Comparison of ENCODE assay signal across 21 mouse cellular contexts in genomic region chr10:85159989-85160619, GRCm38 (mm10). TPM values are rescaled to one million over a fixed set of nuclear protein-coding genes. Genes with fewer than 3 reads are reported as not detected.
A peak's percentile ranks its signal among the peaks of the same experiment; 100 is the strongest.
DNase-seq lines count a peak whose midpoint lies in the region; ATAC-seq and TF ChIP-seq lines count a peak whose summit lies in the region.
"Had no signal": no experiment of that assay in that cellular context is flagged by ENCODE, and none has a peak within 500 bp of the region (broad histone marks: within the 10 kb centered on the region; RNA-seq: fewer than 3 reads in every experiment).

No protein-coding gene starts in this region.

- H3K36me3 ChIP-seq in heart, adult 2 months (ENCODE audit: control insufficient read depth, insufficient read depth, low read length), result peaks cover 13% of the 10 kb centered on the region
- no peaks in the 10 kb centered on the region for H3K36me3 ChIP-seq in heart, embryonic 12.5 days
- no peaks in the 10 kb centered on the region for H3K36me3 ChIP-seq in heart, postnatal 0 days (replicated peaks; ENCODE audit: control insufficient read depth, insufficient read depth, low read length)
- no peaks in the 10 kb centered on the region for H3K36me3 ChIP-seq in heart, embryonic 10.5 days
- H3K36me3 ChIP-seq: embryonic facial prominence, embryonic 13.5 days; forebrain, embryonic 12.5 days; hindbrain, embryonic 13.5 days had no signal

- no peak overlapping the region for H3K4me2 ChIP-seq in heart, embryonic 12.5 days
- H3K4me2 ChIP-seq in heart, postnatal 0 days (ENCODE audit: low read depth, low read length), result no peak overlapping the region
- H3K4me2 ChIP-seq: embryonic facial prominence, embryonic 13.5 days; forebrain, embryonic 12.5 days; hindbrain, embryonic 13.5 days had no signal

- DNase-seq in heart, adult 2 months, result no peak
- no peak for DNase-seq in heart, postnatal 0 days (ENCODE audit: low spot score)
- DNase-seq in heart, embryonic 10.5 days (ENCODE audit: low spot score), result no peak
- DNase-seq in naive thymus-derived CD4-positive, alpha-beta T cell, adult 2 months (ENCODE audit: low read depth), result peak; percentile 28
- no peak for DNase-seq in thymus, postnatal 25 days
- no peak for DNase-seq in right cerebral cortex, postnatal 4 days
- DNase-seq: adrenal gland, adult 2 months; adrenal gland, postnatal 25 days; cerebellum, adult 18-20 months; cerebellum, adult 9-11 months; cerebellum, postnatal 36 days; gastrocnemius, postnatal 36 days; heart, adult 18-20 months; heart, postnatal 10 days had no signal

- peak overlapping the region; percentile 42 for H3K27ac ChIP-seq in heart, adult 2 months
- no peak overlapping the region for H3K27ac ChIP-seq in heart, embryonic 12.5 days (ENCODE audit: poor library complexity, severe bottlenecking)
- peak overlapping the region; percentile 53; the same call in 1 of the 2 replicates for H3K27ac ChIP-seq in heart, postnatal 0 days (ENCODE audit: low read depth)
- H3K27ac ChIP-seq in heart, embryonic 10.5 days, result no peak overlapping the region
- H3K27ac ChIP-seq: embryonic facial prominence, embryonic 13.5 days; forebrain, embryonic 12.5 days; hindbrain, embryonic 13.5 days; hindbrain, postnatal 0 days had no signal

- no peaks in the 10 kb centered on the region; the same call in 1 of the 2 replicates for H3K79me2 ChIP-seq in heart, adult 2 months (replicated peaks; ENCODE audit: control insufficient read depth, insufficient read depth, low read length)

- no peak for TF ChIP-seq EP300 in heart, adult 2 months (IDR thresholded peaks at IDR 0.05; ENCODE audit: insufficient read depth, low read depth, low read length)
- no peak for TF ChIP-seq EP300 in heart, postnatal 0 days (IDR thresholded peaks at IDR 0.05; ENCODE audit: low read depth)

- H3K9me3 ChIP-seq in heart, embryonic 12.5 days (replicated peaks), result no peaks in the 10 kb centered on the region
- no peaks in the 10 kb centered on the region for H3K9me3 ChIP-seq in heart, postnatal 0 days (replicated peaks; ENCODE audit: control insufficient read depth, low read length)
- no peaks in the 10 kb centered on the region for H3K9me3 ChIP-seq in heart, embryonic 10.5 days
- H3K9me3 ChIP-seq: embryonic facial prominence, embryonic 13.5 days; forebrain, embryonic 12.5 days; hindbrain, embryonic 13.5 days had no signal

- no peak overlapping the region for H3K9ac ChIP-seq in heart, adult 2 months (ENCODE audit: low read depth, low read length)
- no peak overlapping the region for H3K9ac ChIP-seq in heart, embryonic 12.5 days
- no peak overlapping the region for H3K9ac ChIP-seq in heart, postnatal 0 days (replicated peaks; ENCODE audit: low read depth, low read length)
- H3K9ac ChIP-seq: embryonic facial prominence, embryonic 13.5 days; forebrain, embryonic 12.5 days; hindbrain, embryonic 13.5 days had no signal

- TF ChIP-seq CTCF in heart, adult 2 months (IDR thresholded peaks at IDR 0.05), result no peak
- no peak for TF ChIP-seq CTCF in heart, postnatal 0 days (IDR thresholded peaks at IDR 0.05; ENCODE audit: low read depth)

- no peak for ATAC-seq in heart, embryonic 12.5 days (ENCODE audit: insufficient number of reproducible peaks, low FRiP score)
- ATAC-seq in heart, postnatal 0 days (ENCODE audit: insufficient read depth, low read depth), result no peak; the same call in 1 of the 2 replicates
- ATAC-seq in CD4-positive, CD25-positive, alpha-beta regulatory T cell, adult 4 months, result peak; percentile 46
- ATAC-seq: forebrain, embryonic 16.5 days; hindbrain, postnatal 0 days had no signal

- intact Hi-C loops in heart, adult 2 months (cut with DNase I), result no loop called here

- H3K27me3 ChIP-seq in heart, adult 2 months (ENCODE audit: control insufficient read depth, insufficient read depth, low read length), result no peaks in the 10 kb centered on the region
- no peaks in the 10 kb centered on the region for H3K27me3 ChIP-seq in heart, embryonic 12.5 days (replicated peaks)
- H3K27me3 ChIP-seq in heart, postnatal 0 days (ENCODE audit: control insufficient read depth, insufficient read depth, low read length), result no peaks in the 10 kb centered on the region
- no peaks in the 10 kb centered on the region for H3K27me3 ChIP-seq in heart, embryonic 10.5 days (ENCODE audit: insufficient read depth, poor library complexity, severe bottlenecking)
- H3K27me3 ChIP-seq: embryonic facial prominence, embryonic 13.5 days; forebrain, embryonic 12.5 days; hindbrain, embryonic 13.5 days had no signal

- H3K4me1 ChIP-seq in heart, adult 2 months (ENCODE audit: control insufficient read depth, insufficient read depth, low read length), result peaks cover 3% of the 10 kb centered on the region
- no peaks in the 10 kb centered on the region for H3K4me1 ChIP-seq in heart, embryonic 12.5 days (replicated peaks)
- H3K4me1 ChIP-seq in heart, postnatal 0 days (ENCODE audit: control insufficient read depth, insufficient read depth), result peaks cover 8% of the 10 kb centered on the region
- no peaks in the 10 kb centered on the region for H3K4me1 ChIP-seq in heart, embryonic 10.5 days
- H3K4me1 ChIP-seq: embryonic facial prominence, embryonic 13.5 days; forebrain, embryonic 12.5 days; hindbrain, embryonic 13.5 days had no signal

- no peak overlapping the region for H3K4me3 ChIP-seq in heart, adult 2 months
- no peak overlapping the region for H3K4me3 ChIP-seq in heart, embryonic 12.5 days
- no peak overlapping the region for H3K4me3 ChIP-seq in heart, postnatal 0 days (ENCODE audit: low read depth, low read length)
- H3K4me3 ChIP-seq in heart, embryonic 10.5 days, result no peak overlapping the region
- H3K4me3 ChIP-seq: embryonic facial prominence, embryonic 13.5 days; forebrain, embryonic 12.5 days; hindbrain, embryonic 13.5 days had no signal

- WGBS in heart, adult 2 months, result 19% methylated on average over 1 of the region's 1 CpGs
- 46% methylated on average over 1 of the region's 1 CpGs for WGBS in heart, embryonic 12.5 days
- WGBS in heart, postnatal 0 days, result 10% methylated on average over 1 of the region's 1 CpGs
- WGBS in heart, embryonic 10.5 days, result 53% methylated on average over 1 of the region's 1 CpGs

- no peak for TF ChIP-seq POLR2A in heart, adult 2 months (IDR thresholded peaks at IDR 0.05; ENCODE audit: insufficient read depth, low read depth, low read length)

RNA-seq across cellular contexts. Expression of gene Cry1, which starts 24.8 kb away (rescaled TPM):
- 10 to 100 TPM in 1 of 2 experiments, 1 to 10 TPM in 1; 8.5 to 12.9 TPM for total RNA-seq in heart, adult 2 months (2021)
- polyA plus RNA-seq in heart, adult 2 months (2012; rRNA removed), result 2.2 and 5.2 TPM in 2 replicates
- polyA plus RNA-seq in heart, embryonic 12.5 days (2016; fragmentation: Nextera tagmentation; extraction: Ambion mirVana), result 20.5 and 20.8 TPM in 2 replicates
- 9.6 and 15.6 TPM in 2 replicates for total RNA-seq in heart, postnatal 0 days (2014; rRNA removed; ENCODE audit: low replicate concordance)
- polyA plus RNA-seq in heart, postnatal 0 days (2015; fragmentation: Nextera tagmentation; extraction: Ambion mirVana), result 16.2 and 17.5 TPM in 2 replicates
- 18.6 and 21.1 TPM in 2 replicates for polyA plus RNA-seq in heart, embryonic 10.5 days (2016; fragmentation: Nextera tagmentation; extraction: Ambion mirVana)
- polyA plus RNA-seq in CD4-positive, CD25-positive, alpha-beta regulatory T cell, adult 4 months (2017; shearing (Covaris generic)), result 1 to 10 TPM; 3.4 to 6.7 TPM

RNA-seq across cellular contexts. Expression of gene Mterf2, which starts 32.3 kb away (rescaled TPM):
- 10 to 100 TPM; 18.3 to 23.3 TPM for total RNA-seq in heart, adult 2 months (2021)
- polyA plus RNA-seq in heart, adult 2 months (2012; rRNA removed), result 12.9 and 29.9 TPM in 2 replicates
- polyA plus RNA-seq in heart, embryonic 12.5 days (2016; fragmentation: Nextera tagmentation; extraction: Ambion mirVana), result 13.0 and 14.3 TPM in 2 replicates
- total RNA-seq in heart, postnatal 0 days (2014; rRNA removed; ENCODE audit: low replicate concordance), result 11.1 and 11.5 TPM in 2 replicates
- 15.1 and 21.2 TPM in 2 replicates for polyA plus RNA-seq in heart, postnatal 0 days (2015; fragmentation: Nextera tagmentation; extraction: Ambion mirVana)
- 15.0 and 17.0 TPM in 2 replicates for polyA plus RNA-seq in heart, embryonic 10.5 days (2016; fragmentation: Nextera tagmentation; extraction: Ambion mirVana)
- 10 to 100 TPM; 25.2 to 26.1 TPM for polyA plus RNA-seq in CD4-positive, CD25-positive, alpha-beta regulatory T cell, adult 4 months (2017; shearing (Covaris generic))

RNA-seq across cellular contexts. Expression of gene Tmem263, which starts 57.7 kb away (rescaled TPM):
- total RNA-seq in heart, adult 2 months (2021), result 10 to 100 TPM; 13.5 to 16.8 TPM
- polyA plus RNA-seq in heart, adult 2 months (2012; rRNA removed), result 3.9 and 7.3 TPM in 2 replicates
- polyA plus RNA-seq in heart, embryonic 12.5 days (2016; fragmentation: Nextera tagmentation; extraction: Ambion mirVana), result 64.4 and 65.6 TPM in 2 replicates
- total RNA-seq in heart, postnatal 0 days (2014; rRNA removed; ENCODE audit: low replicate concordance), result 15.2 and 21.6 TPM in 2 replicates
- polyA plus RNA-seq in heart, postnatal 0 days (2015; fragmentation: Nextera tagmentation; extraction: Ambion mirVana), result 32.9 and 34.2 TPM in 2 replicates
- polyA plus RNA-seq in heart, embryonic 10.5 days (2016; fragmentation: Nextera tagmentation; extraction: Ambion mirVana), result 52.5 and 59.8 TPM in 2 replicates
- polyA plus RNA-seq in CD4-positive, CD25-positive, alpha-beta regulatory T cell, adult 4 months (2017; shearing (Covaris generic)), result 10 to 100 TPM; 27.5 to 31.7 TPM

RNA-seq across cellular contexts. Expression of gene Fhl4, which starts 57.8 kb away (rescaled TPM):
- under 1 TPM; 0.27 to 0.39 TPM for total RNA-seq in heart, adult 2 months (2021)
- polyA plus RNA-seq in heart, adult 2 months (2012; rRNA removed), result 0.84 and 1.3 TPM in 2 replicates
- polyA plus RNA-seq in heart, embryonic 12.5 days (2016; fragmentation: Nextera tagmentation; extraction: Ambion mirVana), result 1.3 and 1.8 TPM in 2 replicates
- 0.15 and 0.70 TPM in 2 replicates for total RNA-seq in heart, postnatal 0 days (2014; rRNA removed; ENCODE audit: low replicate concordance)
- polyA plus RNA-seq in heart, postnatal 0 days (2015; fragmentation: Nextera tagmentation; extraction: Ambion mirVana), result 1.6 TPM in 2 replicates
- polyA plus RNA-seq in heart, embryonic 10.5 days (2016; fragmentation: Nextera tagmentation; extraction: Ambion mirVana), result 1.1 and 1.4 TPM in 2 replicates
- 1 to 10 TPM in 1 of 2 experiments, under 1 TPM in 1; 0.31 to 1.1 TPM for polyA plus RNA-seq in CD4-positive, CD25-positive, alpha-beta regulatory T cell, adult 4 months (2017; shearing (Covaris generic))

Comparison
In these comparisons a context has a peak if more than half of its experiments do, and no peak if none do; other contexts are left out.
1. H3K27ac ChIP-seq: peak in heart, adult 2 months (single experiment) and heart, postnatal 0 days (single experiment); none in heart, embryonic 12.5 days (single experiment) and heart, embryonic 10.5 days (single experiment).